Mouse (Mus musculus) CH12.LX (cell line): Measurements from ENCODE around the gene Mrpl35.

Source experiments
- CHD2 ChIP-seq: IDR thresholded peaks from 2 replicates; pipeline ENCODE4 v1.6.1; 2011; ENCODE audit warnings: low read length, improper control_type of control experiment
- CTCF ChIP-seq, 2 experiments: IDR thresholded peaks in 1 of 2; conservative IDR thresholded peaks in 1 of 2; 2 replicates each; pipeline ENCODE4 v1.5.1; 2011 to 2012; ENCODE audit warnings: low read depth in 2 of 2, low read length in 2 of 2, improper control_type of control experiment in 1 of 2, inconsistent platforms in 1 of 2, mild to moderate bottlenecking in 1 of 2, moderate library complexity in 1 of 2
- EP300 ChIP-seq: IDR thresholded peaks from 2 replicates; pipeline ENCODE4 v1.6.1; 2011; ENCODE audit warnings: low read length, improper control_type of control experiment
- GABPA ChIP-seq: IDR thresholded peaks from 2 replicates; pipeline ENCODE4 v1.6.1; 2012; ENCODE audit warnings: low read depth, low read length, improper control_type of control experiment, inconsistent platforms; ENCODE audit not compliant: insufficient replicate concordance
- JUND ChIP-seq: conservative IDR thresholded peaks from 2 replicates; pipeline ENCODE4 v1.6.1; 2011; ENCODE audit warnings: low read depth, low read length, improper control_type of control experiment
- MAFK ChIP-seq: IDR thresholded peaks from 2 replicates; pipeline ENCODE4 v1.6.1; 2011; ENCODE audit warnings: low read length, improper control_type of control experiment; ENCODE audit not compliant: insufficient replicate concordance
- MAX ChIP-seq: IDR thresholded peaks from 2 replicates; pipeline ENCODE4 v1.6.1; 2011; ENCODE audit warnings: low read length, improper control_type of control experiment
- NRF1 ChIP-seq: IDR thresholded peaks from 2 replicates; pipeline ENCODE4 v1.6.1; 2014; ENCODE audit warnings: low read depth, mild to moderate bottlenecking, inconsistent platforms, low read length, improper control_type of control experiment, moderate library complexity
- PAX5 ChIP-seq: IDR thresholded peaks from 2 replicates; pipeline ENCODE4 v1.6.1; 2012; ENCODE audit warnings: low read length, inconsistent platforms, mixed read lengths
- POLR2A ChIP-seq: IDR thresholded peaks from 2 replicates; pipeline ENCODE4 v1.6.1; 2011; ENCODE audit warnings: low read depth, mild to moderate bottlenecking, improper control_type of control experiment, low read length
- USF1 ChIP-seq: IDR thresholded peaks from 2 replicates; pipeline ENCODE4 v1.6.1; 2014; ENCODE audit warnings: low read depth, mild to moderate bottlenecking, inconsistent platforms, low read length, improper control_type of control experiment

DNA sequence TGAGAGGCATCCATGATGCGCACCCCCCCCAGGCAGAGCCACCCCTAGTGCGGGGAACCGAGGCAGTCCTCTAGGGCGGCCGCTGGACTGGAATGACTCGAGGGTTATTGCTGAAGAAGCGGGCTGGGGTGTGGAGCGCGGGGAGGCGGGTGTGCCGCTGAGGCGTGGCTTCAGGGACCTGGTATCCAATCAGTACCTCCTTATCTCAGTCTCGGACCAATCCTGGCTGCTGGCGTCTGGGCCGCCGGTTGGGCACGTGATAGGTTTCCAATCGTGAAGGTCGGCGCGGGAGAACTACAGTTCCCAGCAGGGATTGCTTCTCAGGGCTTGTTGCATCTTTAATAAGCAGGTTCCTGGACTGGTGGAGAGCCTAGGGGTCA is 4.8 kb upstream of the Mrpl35 start:
- no peak for TF ChIP-seq JUND
- no peak for TF ChIP-seq PAX5
- TF ChIP-seq CTCF (conservative IDR thresholded peaks at IDR 0.05 in 1 of 2, IDR thresholded peaks at IDR 0.05 in 1 of 2; ENCODE audit: low read depth in 2 of 2, low read length in 2 of 2): no peak
- no peak; the same call in 1 of the 2 replicates for TF ChIP-seq GABPA
- TF ChIP-seq MAFK: no peak
- TF ChIP-seq NRF1: no peak
- no peak for TF ChIP-seq EP300
- TF ChIP-seq CHD2: peak; percentile 71
- peak; percentile 94 for TF ChIP-seq MAX
- TF ChIP-seq USF1: peak; percentile 96
- peak; percentile 1; the same call in 1 of the 2 replicates for TF ChIP-seq POLR2A
